Mouse (Mus musculus) heart, postnatal 0 days (tissue): ENCODE data around the gene Toporsl.

ENCODE experiments used
- CTCF ChIP-seq: IDR thresholded peaks from 2 replicates; pipeline ENCODE4 v1.5.1; 2016; ENCODE audit warnings: antibody characterized with exemption, control low read depth, low read depth
- EP300 ChIP-seq: IDR thresholded peaks from 2 replicates; pipeline ENCODE4 v1.6.1; 2016; ENCODE audit warnings: antibody characterized with exemption, low read depth

DNA sequence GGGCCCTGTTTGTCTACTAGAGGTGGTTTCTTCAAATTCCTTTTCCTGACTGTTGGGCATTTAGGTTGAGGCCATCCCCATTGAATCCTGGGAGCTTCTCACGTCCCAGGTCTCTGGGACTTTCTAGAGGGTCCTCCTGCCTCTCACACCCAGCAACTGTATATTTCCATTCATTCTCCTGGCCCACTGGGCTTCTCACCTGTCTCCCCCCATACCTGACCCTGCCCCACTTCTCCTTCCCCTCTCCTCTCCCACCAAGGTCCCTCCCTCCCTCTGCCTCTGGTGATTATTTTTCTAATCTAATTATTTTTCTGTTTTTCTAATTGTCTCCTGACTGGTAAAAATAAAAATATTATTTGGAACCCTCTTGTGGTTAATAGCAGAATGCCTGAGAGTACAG lies 38.4 kb upstream of the Toporsl start:
- TF ChIP-seq CTCF = no peak
- no peak for TF ChIP-seq EP300
